Mouse (Mus musculus): ENCODE measurements around the gene Nlrp14. TPM values are rescaled to one million over a fixed set of nuclear protein-coding genes. Genes with fewer than 3 reads are reported as not detected.
A peak's percentile ranks its signal among the peaks of the same experiment; 100 is the strongest.
"Not testable (repeated sequence)": the region's sequence is repeated elsewhere in the genome, so short reads cannot be mapped to it uniquely, and the experiment has no call there.

Nlrp14 gene
- polyA plus RNA-seq (2012; rRNA removed): not detected in 2 replicates

GRCm38 (mm10) chr7:107166690-107167089 lies at the start of gene Nlrp14:
Nlrp14 (plus strand) TSS chr7:107166990.
- no peak for DNase-seq (ENCODE audit: extremely low spot score in 1 of 2, low spot score in 1 of 2)

- DNase-seq (ENCODE audit: extremely low spot score in 1 of 2, low spot score in 1 of 2): not testable (repeated sequence)
Measured at GRCm38 (mm10) chr7:107130983-107131382, 35.8 kb upstream of the Nlrp14 start, which contains the start of gene Olfr715. Olfr715 (minus strand) TSS chr7:107131083.

- not testable (repeated sequence) for DNase-seq (ENCODE audit: extremely low spot score in 1 of 2, low spot score in 1 of 2)
Measured at GRCm38 (mm10) chr7:107138027-107138426, 28.8 kb upstream of the Nlrp14 start, which contains the start of gene Olfr716. Olfr716 (plus strand) TSS chr7:107138327.

DNA sequence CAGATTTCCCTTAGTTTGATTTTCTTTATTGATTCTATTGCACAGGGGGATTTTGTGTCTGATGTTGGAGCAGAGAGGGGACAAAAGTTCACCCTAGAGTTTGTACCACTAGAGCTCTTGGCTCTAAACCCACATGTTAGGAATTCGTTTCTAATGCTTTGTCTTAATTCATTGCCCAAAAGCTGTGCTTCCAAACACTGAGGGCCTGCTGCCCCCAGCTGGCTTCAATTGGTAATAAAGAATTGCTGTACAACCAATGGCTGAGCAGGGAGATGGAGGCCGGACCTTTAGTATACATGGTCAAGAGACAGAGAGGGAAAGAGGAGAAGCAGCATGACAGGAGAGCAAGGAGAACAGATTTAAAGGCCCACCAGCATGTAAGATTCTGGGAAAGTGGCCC lies 13.6 kb downstream of the Nlrp14 start:
- DNase-seq (ENCODE audit: extremely low spot score in 1 of 2, low spot score in 1 of 2): no peak

- DNase-seq (ENCODE audit: extremely low spot score in 1 of 2, low spot score in 1 of 2): no peak
Measured at GRCm38 (mm10) chr7:107201817-107202216, 35.0 kb downstream of the Nlrp14 start.

DNA sequence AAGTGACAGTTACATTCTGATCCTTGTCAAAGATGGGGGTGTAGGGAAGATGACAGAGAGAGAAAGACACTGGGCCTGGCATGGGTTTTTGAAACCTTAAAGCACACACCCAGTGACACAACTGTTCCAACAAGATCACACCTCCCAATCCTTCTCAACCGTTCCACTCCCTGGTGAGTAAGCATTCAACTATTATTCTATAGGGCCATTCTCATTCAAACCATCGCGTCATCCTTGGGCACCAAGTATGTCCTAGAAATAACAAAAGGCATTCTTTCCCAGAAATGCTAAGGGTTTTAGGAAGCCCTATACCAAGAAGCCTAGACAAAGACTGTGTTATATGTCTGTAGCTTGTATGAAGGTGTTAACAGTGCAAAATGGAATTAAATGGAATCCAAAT lies 41.1 kb downstream of the Nlrp14 start:
- DNase-seq (ENCODE audit: extremely low spot score in 1 of 2, low spot score in 1 of 2): no peak

GRCm38 (mm10) chr7:107209204-107209860 lies 42.5 kb downstream of the Nlrp14 start, which contains the start of gene Rbmxl2:
Rbmxl2 (plus strand) TSS chr7:107209445.
- DNase-seq (ENCODE audit: extremely low spot score in 1 of 2, low spot score in 1 of 2): no peak

GRCm38 (mm10) chr7:107210126-107210576 lies 43.4 kb downstream of the Nlrp14 start:
- DNase-seq (ENCODE audit: extremely low spot score in 1 of 2, low spot score in 1 of 2): no peak

GRCm38 (mm10) chr7:107215723-107216122 lies 48.9 kb downstream of the Nlrp14 start:
- DNase-seq (ENCODE audit: extremely low spot score in 1 of 2, low spot score in 1 of 2): peak in 1 of 2 experiments; percentile 39

DNA sequence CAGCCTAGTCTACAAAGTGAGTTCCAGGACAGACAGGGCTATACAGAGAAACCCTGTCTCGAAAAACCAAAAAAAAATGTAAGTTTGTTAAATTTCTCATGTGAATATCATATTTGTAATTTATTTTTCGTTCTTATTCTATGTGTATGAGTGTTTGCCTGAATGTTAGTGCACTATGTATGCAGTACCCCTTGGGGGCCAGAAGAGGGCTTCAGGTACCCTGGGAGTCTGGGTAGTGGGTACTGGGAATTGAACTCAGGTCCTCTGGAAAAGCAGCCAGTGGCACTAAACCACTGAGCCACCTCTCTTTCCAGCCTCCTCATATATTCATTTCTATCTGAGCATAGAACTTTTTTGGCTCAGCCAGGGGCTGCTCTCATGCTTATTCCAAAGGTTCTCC lies 50.1 kb downstream of the Nlrp14 start:
- no peak for DNase-seq (ENCODE audit: extremely low spot score in 1 of 2, low spot score in 1 of 2)

GRCm38 (mm10) chr7:107236854-107237253 lies 70.1 kb downstream of the Nlrp14 start:
- DNase-seq (ENCODE audit: extremely low spot score in 1 of 2, low spot score in 1 of 2): no peak

- peak in 1 of 2 experiments; percentile 8 for DNase-seq (ENCODE audit: extremely low spot score in 1 of 2, low spot score in 1 of 2)
Measured at GRCm38 (mm10) chr7:107237498-107237897, 70.7 kb downstream of the Nlrp14 start.

GRCm38 (mm10) chr7:107241371-107241883 lies 74.6 kb downstream of the Nlrp14 start:
- no peak for DNase-seq (ENCODE audit: extremely low spot score in 1 of 2, low spot score in 1 of 2)

Other genes starting within 250 kb of the Nlrp14 start
- gene Olfr709-ps1, start 234.8 kb upstream of the Nlrp14 start, polyA plus RNA-seq (2012; rRNA removed): not detected in 2 replicates
- gene Olfr710, start 218.7 kb upstream of the Nlrp14 start, polyA plus RNA-seq (2012; rRNA removed): not detected in 2 replicates
- gene Olfr6, start 203.1 kb upstream of the Nlrp14 start, polyA plus RNA-seq (2012; rRNA removed): not detected in 2 replicates
- not detected in 2 replicates for gene Olfr711, start 191.5 kb upstream of the Nlrp14 start, polyA plus RNA-seq (2012; rRNA removed)
- gene Olfr2, start 160.9 kb upstream of the Nlrp14 start, polyA plus RNA-seq (2012; rRNA removed): not detected in 2 replicates
- not detected in 2 replicates for gene Olfr713, start 135.8 kb upstream of the Nlrp14 start, polyA plus RNA-seq (2012; rRNA removed)
- 0.04 TPM in 1 of 2 replicates, not detected in the other for gene Olfr714, start 96.0 kb upstream of the Nlrp14 start, polyA plus RNA-seq (2012; rRNA removed)
- not detected in 2 replicates for gene Olfr17, start 73.8 kb upstream of the Nlrp14 start, polyA plus RNA-seq (2012; rRNA removed)
- not detected in 2 replicates for gene Olfr715b, start 56.6 kb upstream of the Nlrp14 start, polyA plus RNA-seq (2012; rRNA removed)
- not detected in 2 replicates for gene Olfr715, start 35.9 kb upstream of the Nlrp14 start, polyA plus RNA-seq (2012; rRNA removed)
- gene Olfr716, start 28.7 kb upstream of the Nlrp14 start, polyA plus RNA-seq (2012; rRNA removed): not detected in 2 replicates
- gene Rbmxl2, start 42.5 kb downstream of the Nlrp14 start, polyA plus RNA-seq (2012; rRNA removed): not detected in 2 replicates
- gene Syt9, start 203.7 kb downstream of the Nlrp14 start, polyA plus RNA-seq (2012; rRNA removed): 10.3 and 14.6 TPM in 2 replicates